Mouse (Mus musculus) layer of hippocampus, postnatal 10 days (tissue): ENCODE measurements around the gene Olfr314. TPM values are rescaled to one million over a fixed set of nuclear protein-coding genes. Genes with fewer than 3 reads are reported as not detected.
"Not testable (repeated sequence)": the region's sequence is repeated elsewhere in the genome, so short reads cannot be mapped to it uniquely, and the experiment has no call there.

Source experiments
- DNase-seq, 2 experiments: peaks; one replicate each; pipeline ENCODE4 v3.0.0; 2021; ENCODE audit warnings: low spot score in 2 of 2
- total RNA-seq, 2 experiments: library from RNA; stranded (reverse); gene quantifications; 2 replicates each; pipeline ENCODE4 v1.2.3; 2021

Gene Olfr314
- total RNA-seq, 2 experiments from 2014 or later = not detected

DNA sequence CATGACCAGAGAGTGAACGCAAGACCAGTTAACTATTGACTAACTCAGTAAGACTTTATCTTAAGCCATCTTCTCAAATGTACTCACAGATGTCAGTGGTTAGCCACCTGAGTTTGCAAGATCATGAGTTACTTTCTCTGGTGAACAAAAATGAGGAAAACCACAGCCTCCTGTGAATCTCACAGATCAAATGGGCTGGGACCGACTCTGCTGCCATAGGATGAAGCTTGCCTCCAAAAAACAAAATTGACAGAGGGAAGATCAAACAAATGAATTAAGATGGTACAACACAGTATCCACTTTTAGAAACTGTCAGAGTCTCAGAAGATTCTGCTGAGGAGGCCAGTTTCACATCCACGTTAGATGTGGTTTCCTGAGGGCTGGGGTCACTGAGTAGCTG is 47.0 kb downstream of the Olfr314 start:
- no peak for DNase-seq

DNA sequence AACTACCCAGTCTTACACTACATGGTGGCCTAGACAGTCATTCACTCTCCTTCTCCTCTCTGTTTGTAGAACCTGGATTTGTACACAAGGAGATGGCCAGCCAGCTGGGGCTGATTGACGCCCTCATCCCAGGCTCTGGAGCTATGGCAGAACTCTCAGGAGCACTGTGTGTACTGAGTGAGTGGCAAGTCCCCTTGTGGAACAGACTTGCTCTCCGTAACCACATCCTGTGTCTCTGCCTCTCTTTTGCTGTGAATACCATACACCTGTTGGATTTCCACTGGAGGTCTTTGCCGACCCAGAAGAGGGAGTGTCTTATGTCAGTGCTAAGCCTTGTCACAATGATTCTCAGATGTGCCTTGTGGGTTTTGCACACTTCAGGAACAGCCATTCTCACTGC is 49.8 kb downstream of the Olfr314 start:
- not testable (repeated sequence) for DNase-seq

Other genes starting within 250 kb of the Olfr314 start
- gene Olfr330, start 248.1 kb upstream of the Olfr314 start, total RNA-seq = not detected
- not detected for gene Olfr329-ps, start 236.5 kb upstream of the Olfr314 start, total RNA-seq
- gene Olfr328, start 227.3 kb upstream of the Olfr314 start, total RNA-seq = under 1 TPM; 0.11 to 0.23 TPM
- not detected for gene Olfr224, start 212.4 kb upstream of the Olfr314 start, total RNA-seq
- not detected for gene Olfr325, start 205.2 kb upstream of the Olfr314 start, total RNA-seq
- gene Olfr324, start 187.8 kb upstream of the Olfr314 start, total RNA-seq = not detected
- not detected for gene 2210407C18Rik, start 166.9 kb upstream of the Olfr314 start, total RNA-seq
- not detected for gene Olfr323, start 152.5 kb upstream of the Olfr314 start, total RNA-seq
- under 1 TPM in 1 of 2 experiments, not detected in 1; 0.20 TPM for gene Trim58, start 142.5 kb upstream of the Olfr314 start, total RNA-seq
- gene Olfr322, start 124.2 kb upstream of the Olfr314 start, total RNA-seq = not detected
- not detected for gene Olfr320, start 101.9 kb upstream of the Olfr314 start, total RNA-seq
- not detected for gene Olfr319, start 83.8 kb upstream of the Olfr314 start, total RNA-seq
- gene Olfr318, start 58.9 kb upstream of the Olfr314 start, total RNA-seq = under 1 TPM in 1 of 2 experiments, not detected in 1; 0.16 TPM
- under 1 TPM in 1 of 2 experiments, not detected in 1; 0.49 TPM for gene Olfr317, start 43.7 kb upstream of the Olfr314 start, total RNA-seq
- under 1 TPM; 0.25 to 0.32 TPM for gene Olfr316, start 30.2 kb upstream of the Olfr314 start, total RNA-seq
- gene Olfr315, start 9.8 kb upstream of the Olfr314 start, total RNA-seq = not detected
- gene Fam183b, start 19.0 kb downstream of the Olfr314 start, total RNA-seq = 1 to 10 TPM; 5.3 to 6.9 TPM
- not detected for gene Olfr313, start 32.0 kb downstream of the Olfr314 start, total RNA-seq
- gene Olfr312, start 46.3 kb downstream of the Olfr314 start, total RNA-seq = not detected
- gene Olfr311, start 56.3 kb downstream of the Olfr314 start, total RNA-seq = not detected
- 10 to 100 TPM; 16.2 to 17.7 TPM for gene Gm12258, start 64.2 kb downstream of the Olfr314 start, total RNA-seq
- 10 to 100 TPM in 1 of 2 experiments, 1 to 10 TPM in 1; 6.6 to 11.7 TPM for gene 2810021J22Rik, start 84.3 kb downstream of the Olfr314 start, total RNA-seq
- gene Zfp39, start 121.3 kb downstream of the Olfr314 start, total RNA-seq = 10 to 100 TPM in 1 of 2 experiments, 1 to 10 TPM in 1; 9.9 to 10.1 TPM
- gene Btnl10, start 135.0 kb downstream of the Olfr314 start, total RNA-seq = under 1 TPM in 1 of 2 experiments, not detected in 1; 0.22 TPM
- 100 to 1,000 TPM; 453 to 458 TPM for gene Rnf187, start 156.0 kb downstream of the Olfr314 start, total RNA-seq
- 100 to 1,000 TPM; 146 to 155 TPM for gene Hist3h2ba, start 166.0 kb downstream of the Olfr314 start, total RNA-seq
- gene Hist3h2a, start 171.7 kb downstream of the Olfr314 start, total RNA-seq = 10 to 100 TPM; 59.3 to 61.6 TPM
- gene Trim17, start 171.7 kb downstream of the Olfr314 start, total RNA-seq = 1 to 10 TPM; 2.9 to 3.7 TPM
- gene Trim11, start 195.1 kb downstream of the Olfr314 start, total RNA-seq = 10 to 100 TPM; 24.7 to 28.6 TPM